Mouse (Mus musculus) lung, postnatal 0 days (tissue): Measurements from ENCODE around the gene Slc25a54.

ENCODE experiments used
- CTCF ChIP-seq: IDR thresholded peaks from 2 replicates; pipeline ENCODE4 v1.5.1; 2016; ENCODE audit warnings: antibody characterized with exemption, mild to moderate bottlenecking
- EP300 ChIP-seq: IDR thresholded peaks from 2 replicates; pipeline ENCODE4 v1.6.1; 2016; ENCODE audit warnings: antibody characterized with exemption, mild to moderate bottlenecking, control low read depth

GRCm38 (mm10) chr3:109134036-109134435, 53.8 kb downstream of the Slc25a54 start:
- TF ChIP-seq EP300, result no peak
- no peak for TF ChIP-seq CTCF
